Mouse (Mus musculus) spleen, adult 18-20 months (tissue): ENCODE measurements around the gene Atxn7.
A peak's percentile ranks its signal among the peaks of the same experiment; 100 is the strongest.

Source experiments
- DNase-seq, 2 experiments: peaks; one replicate each; pipeline ENCODE4 v3.0.0; 2022; ENCODE audit warnings: mixed read lengths in 2 of 2

Atxn7 gene

GRCm38 (mm10) chr14:14065142-14065498, 103.9 kb downstream of the Atxn7 start:
- DNase-seq: no peak

GRCm38 (mm10) chr14:14066241-14066640, 105.0 kb downstream of the Atxn7 start:
- DNase-seq: no peak

GRCm38 (mm10) chr14:14067648-14068472, 106.6 kb downstream of the Atxn7 start:
- peak; percentile 16 to 47 for DNase-seq

- no peak for DNase-seq
Measured at GRCm38 (mm10) chr14:14068553-14068952, 107.3 kb downstream of the Atxn7 start.

- no peak for DNase-seq
Measured at GRCm38 (mm10) chr14:14070541-14071315, 109.5 kb downstream of the Atxn7 start.

GRCm38 (mm10) chr14:14071456-14071855, 110.2 kb downstream of the Atxn7 start:
- no peak for DNase-seq

GRCm38 (mm10) chr14:14080604-14081194, 119.5 kb downstream of the Atxn7 start:
- no peak for DNase-seq

DNA sequence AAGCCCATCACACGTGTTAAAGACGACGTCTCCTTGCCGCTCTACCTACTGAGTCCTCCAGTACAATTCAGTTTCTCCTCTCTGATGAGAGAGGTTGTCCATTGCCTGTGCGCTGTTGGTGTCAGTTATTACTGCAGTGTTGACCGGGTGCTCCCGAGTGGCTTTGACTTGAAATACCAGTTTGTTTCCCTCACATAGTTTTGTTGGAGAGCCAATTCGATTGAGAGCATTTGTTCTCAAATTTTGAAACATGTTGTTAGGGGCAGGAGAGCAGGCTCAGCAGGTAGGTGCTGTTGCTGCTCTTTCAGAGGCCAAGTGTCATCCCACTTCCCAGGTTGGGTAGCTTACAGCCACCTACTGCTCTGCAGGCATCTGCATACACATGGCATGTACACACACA, 122.6 kb downstream of the Atxn7 start:
- no peak for DNase-seq

DNA sequence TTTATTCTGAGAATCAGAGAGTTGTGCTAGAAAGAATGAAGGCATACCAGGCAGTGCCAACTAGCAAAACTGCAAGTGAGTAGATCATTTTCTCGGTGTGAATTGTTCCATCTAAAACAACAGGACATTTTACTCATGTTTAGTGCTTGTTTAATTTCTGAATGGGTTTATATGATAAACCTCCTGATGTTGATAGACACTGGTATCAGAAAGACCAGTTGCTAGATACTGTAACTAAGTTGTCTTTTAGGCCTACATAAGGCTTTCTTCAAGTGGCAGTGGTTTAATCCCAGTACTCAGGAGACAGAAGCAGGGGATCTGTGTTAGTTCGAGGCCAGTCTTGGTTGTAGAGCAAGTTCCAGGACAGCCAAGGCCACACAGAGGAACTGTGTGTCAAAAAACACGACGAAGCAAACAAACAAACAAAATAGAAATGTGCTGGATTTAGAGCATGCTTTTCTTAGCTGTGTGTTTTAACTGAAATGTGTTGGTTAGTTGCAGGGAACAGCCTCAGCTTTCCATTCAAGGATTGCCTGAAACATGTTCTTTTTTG, 125.5 kb downstream of the Atxn7 start:
- DNase-seq: no peak

- DNase-seq: no peak
Measured at GRCm38 (mm10) chr14:14087348-14087747, 126.1 kb downstream of the Atxn7 start.

- DNase-seq: no peak
Measured at GRCm38 (mm10) chr14:14088016-14088791, 127.0 kb downstream of the Atxn7 start.

- DNase-seq: no peak
Measured at GRCm38 (mm10) chr14:14090571-14090970, 129.3 kb downstream of the Atxn7 start.

- DNase-seq: peak; percentile 71 to 90
Measured at GRCm38 (mm10) chr14:14098330-14098980, 137.2 kb downstream of the Atxn7 start.

GRCm38 (mm10) chr14:14100773-14101280, 139.6 kb downstream of the Atxn7 start:
- no peak for DNase-seq

- DNase-seq: no peak
Measured at GRCm38 (mm10) chr14:14101296-14101695, 140.1 kb downstream of the Atxn7 start.

DNA sequence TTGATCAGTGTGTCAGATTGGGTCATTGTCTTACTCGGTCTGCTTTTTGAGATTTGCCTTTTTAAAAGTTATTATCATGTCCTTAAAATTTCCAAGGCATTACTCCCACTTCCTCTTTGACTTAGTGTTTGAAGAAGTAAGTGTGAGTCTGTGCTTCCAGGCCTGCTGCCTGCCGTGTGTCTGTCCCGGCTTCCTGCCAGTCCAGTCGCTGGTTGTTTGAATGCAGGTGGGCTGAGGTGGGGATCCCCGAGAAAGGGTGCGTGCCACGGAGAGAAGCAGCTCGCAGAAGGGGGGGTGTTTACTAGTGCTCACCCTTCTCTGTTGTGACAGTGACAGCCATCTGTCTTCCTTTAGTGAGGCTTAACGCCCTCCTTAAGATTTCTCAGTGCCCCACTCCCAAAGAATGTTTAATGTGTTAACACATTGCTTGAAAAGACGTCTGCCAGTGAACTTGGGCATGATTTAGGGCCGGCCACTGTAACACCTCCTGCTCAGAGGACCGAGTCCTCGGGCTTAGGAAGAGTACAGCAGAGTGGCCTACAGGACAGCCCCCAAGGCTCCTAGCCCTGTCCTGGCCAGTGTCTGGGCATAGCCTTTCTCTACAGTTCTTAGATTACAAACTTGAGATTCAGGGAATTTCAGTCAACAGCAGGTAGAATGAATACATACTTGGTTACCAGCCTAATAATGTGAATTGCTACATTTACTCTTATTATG, 143.1 kb downstream of the Atxn7 start:
- no peak for DNase-seq

GRCm38 (mm10) chr14:14104930-14105318, 143.7 kb downstream of the Atxn7 start:
- DNase-seq: no peak

- no peak for DNase-seq
Measured at GRCm38 (mm10) chr14:14110710-14111109, 149.5 kb downstream of the Atxn7 start.

GRCm38 (mm10) chr14:14120230-14121096, 159.2 kb downstream of the Atxn7 start, which contains the start of gene Psmd6:
Psmd6 (minus strand) TSS chr14:14120984.
- DNase-seq: peak; percentile 79 to 92
